Mouse (Mus musculus) CH12.LX (cell line): ENCODE measurements around the gene Cda.

ENCODE experiments used
- CTCF ChIP-seq, 2 experiments: IDR thresholded peaks in 1 of 2; conservative IDR thresholded peaks in 1 of 2; 2 replicates each; pipeline ENCODE4 v1.5.1; 2011 to 2012; ENCODE audit warnings: low read depth in 2 of 2, low read length in 2 of 2, improper control_type of control experiment in 1 of 2, inconsistent platforms in 1 of 2, mild to moderate bottlenecking in 1 of 2, moderate library complexity in 1 of 2
- ELF1 ChIP-seq: IDR thresholded peaks from 2 replicates; pipeline ENCODE4 v1.6.1; 2014; ENCODE audit warnings: low read depth, mild to moderate bottlenecking, inconsistent platforms, low read length, improper control_type of control experiment
- MYC ChIP-seq: IDR thresholded peaks from 2 replicates; pipeline ENCODE4 v1.6.1; 2011; ENCODE audit warnings: low read depth, mild to moderate bottlenecking, improper control_type of control experiment, low read length
- PAX5 ChIP-seq: IDR thresholded peaks from 2 replicates; pipeline ENCODE4 v1.6.1; 2012; ENCODE audit warnings: low read length, inconsistent platforms, mixed read lengths
- POLR2A ChIP-seq: IDR thresholded peaks from 2 replicates; pipeline ENCODE4 v1.6.1; 2011; ENCODE audit warnings: low read depth, mild to moderate bottlenecking, improper control_type of control experiment, low read length
- POLR2AphosphoS2 ChIP-seq: IDR thresholded peaks from 2 replicates; pipeline ENCODE4 v1.6.1; 2011; ENCODE audit warnings: low read depth, low read length, improper control_type of control experiment
- RCOR1 ChIP-seq: conservative IDR thresholded peaks from 2 replicates; pipeline ENCODE4 v1.6.1; 2012; ENCODE audit warnings: low read depth, mild to moderate bottlenecking, inconsistent platforms, low read length, improper control_type of control experiment
- USF1 ChIP-seq: IDR thresholded peaks from 2 replicates; pipeline ENCODE4 v1.6.1; 2014; ENCODE audit warnings: low read depth, mild to moderate bottlenecking, inconsistent platforms, low read length, improper control_type of control experiment

GRCm38 (mm10) chr4:138383789-138384188 lies 16.0 kb upstream of the Cda start:
- TF ChIP-seq CTCF (conservative IDR thresholded peaks at IDR 0.05 in 1 of 2, IDR thresholded peaks at IDR 0.05 in 1 of 2; ENCODE audit: low read depth in 2 of 2, low read length in 2 of 2) (no peak), POLR2AphosphoS2 (no peak), ELF1 (no peak), USF1 (no peak), MYC (no peak), PAX5 (no peak), RCOR1 (no peak), POLR2A (no peak)
